Mouse (Mus musculus): ENCODE measurements around the gene Adamts13.
A peak's percentile ranks its signal among the peaks of the same experiment; 100 is the strongest.

The Adamts13 gene

DNA sequence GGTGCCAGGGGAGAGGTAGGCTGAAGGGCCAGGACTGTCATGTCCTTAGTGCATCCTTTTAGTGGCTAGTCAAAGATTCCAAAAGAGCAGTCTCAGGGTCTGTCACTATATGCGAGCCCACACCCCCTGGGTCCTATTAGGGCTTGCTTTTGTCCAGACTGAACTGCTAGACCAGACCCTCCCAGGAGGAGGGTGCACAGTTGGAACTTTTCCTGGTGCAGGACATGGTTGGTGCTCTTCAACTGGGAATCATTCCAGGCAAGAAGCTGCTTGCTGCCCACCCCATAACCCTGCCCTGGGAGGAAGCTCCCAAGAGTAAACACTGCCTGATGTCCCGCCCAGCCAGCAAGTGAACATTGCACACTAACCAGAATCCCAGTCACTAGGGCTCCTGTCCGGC is at the start of gene Adamts13:
Gene Adamts13, plus strand, starts transcription at position 301 of the 400 bp plus-strand sequence.
- DNase-seq (ENCODE audit: low spot score), result no peak

GRCm38 (mm10) chr2:26927745-26928476 is 45.3 kb upstream of the Adamts13 start:
- no peak for DNase-seq (ENCODE audit: low spot score)

DNA sequence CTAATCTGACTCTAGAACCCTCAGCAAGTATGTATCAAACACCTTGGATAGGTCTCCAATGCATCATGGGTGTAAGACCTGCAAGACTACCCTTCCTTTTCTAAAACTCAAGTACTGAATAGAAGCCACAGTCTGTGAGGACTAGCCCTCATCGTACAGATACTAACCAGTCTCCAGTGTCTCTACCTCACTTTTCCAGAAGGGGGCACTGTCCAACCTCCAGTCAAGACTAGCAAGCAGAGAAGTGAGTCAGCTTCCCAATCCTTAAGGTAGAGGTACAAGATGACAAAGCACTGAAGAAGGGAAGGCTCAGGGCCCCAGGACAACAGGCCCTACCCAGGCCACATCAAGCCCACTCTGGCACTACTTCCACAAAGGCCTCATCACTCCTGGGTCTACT is 42.8 kb upstream of the Adamts13 start:
- DNase-seq (ENCODE audit: low spot score), result no peak

DNA sequence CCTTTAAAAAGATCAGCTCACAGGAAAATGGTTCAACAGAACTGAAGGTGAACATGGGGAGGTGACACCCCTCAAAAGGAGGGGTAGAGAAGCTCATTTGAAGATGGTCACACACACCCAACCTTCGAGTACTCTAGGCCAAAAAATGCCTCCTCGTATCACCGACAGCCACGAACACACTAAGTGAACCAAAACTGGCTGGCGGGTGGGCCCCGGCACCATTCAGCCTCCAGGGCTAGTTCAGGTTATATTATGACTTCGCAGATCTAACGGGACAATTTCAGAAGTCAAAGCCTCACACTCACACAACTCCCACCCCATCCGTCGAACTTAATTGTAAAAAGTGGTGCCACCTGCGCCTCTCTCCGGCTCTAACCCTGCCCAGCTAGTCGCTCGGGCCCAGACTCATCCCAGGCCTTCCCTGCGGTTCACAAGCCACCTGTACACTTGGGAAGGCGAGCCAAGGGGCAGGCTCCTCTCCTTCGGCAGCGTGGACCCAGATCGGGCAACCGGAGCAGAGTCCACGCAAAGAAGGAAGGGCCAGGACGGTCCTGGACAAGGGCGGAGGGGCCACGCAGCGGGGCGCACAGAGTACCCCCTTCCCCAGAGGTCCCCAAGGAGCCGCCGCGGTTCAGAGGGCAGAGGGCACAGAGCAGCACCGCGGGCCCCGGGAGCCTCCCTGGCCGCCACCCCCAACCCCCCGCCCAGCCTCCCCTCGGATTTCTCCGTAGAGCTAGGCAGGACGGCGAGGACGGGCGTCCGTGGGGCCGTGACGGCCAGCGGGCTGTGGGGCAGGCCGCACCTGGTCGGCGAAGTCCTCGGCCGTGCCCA is 40.5 kb upstream of the Adamts13 start:
- DNase-seq (ENCODE audit: low spot score), result peak; percentile 26

GRCm38 (mm10) chr2:26933304-26934055 is 39.7 kb upstream of the Adamts13 start, which contains the start of the genes Surf4 and Stkld1:
Gene Surf4 (minus strand): TSS chr2:26933928.
Gene Stkld1 (plus strand): TSS chr2:26934047.
- DNase-seq (ENCODE audit: low spot score), result peak; percentile 71

DNA sequence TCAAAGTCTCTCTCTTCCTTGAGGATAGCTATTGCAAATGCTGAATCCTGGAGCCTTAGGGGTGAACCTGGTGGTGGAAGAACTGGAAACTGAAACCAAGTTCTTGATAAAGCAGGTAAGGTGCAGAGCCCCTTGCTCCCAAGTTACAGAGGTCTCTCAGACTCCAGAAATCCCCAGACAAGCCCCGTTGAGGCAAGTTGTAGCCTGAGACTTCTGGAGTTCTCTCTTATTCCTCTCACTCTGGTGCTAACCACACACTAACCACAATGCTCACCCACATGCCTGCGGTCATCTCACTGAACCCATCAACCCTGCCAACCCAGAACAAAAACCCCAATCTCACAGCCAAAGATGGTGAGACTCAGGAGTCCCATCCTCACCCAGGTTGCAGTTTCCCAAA is 37.9 kb upstream of the Adamts13 start:
- DNase-seq (ENCODE audit: low spot score), result no peak

- no peak for DNase-seq (ENCODE audit: low spot score)
These were observed 36.8 kb upstream of the Adamts13 start for GRCm38 (mm10) chr2:26936425-26936824.

- no peak for DNase-seq (ENCODE audit: low spot score)
These were observed 31.7 kb upstream of the Adamts13 start for GRCm38 (mm10) chr2:26941539-26941938.

- DNase-seq (ENCODE audit: low spot score), result no peak
These were observed 30.0 kb upstream of the Adamts13 start for GRCm38 (mm10) chr2:26943253-26943652.

- no peak for DNase-seq (ENCODE audit: low spot score)
These were observed 22.8 kb upstream of the Adamts13 start for GRCm38 (mm10) chr2:26950411-26950810.

GRCm38 (mm10) chr2:26951346-26951905 is 21.8 kb upstream of the Adamts13 start:
- DNase-seq (ENCODE audit: low spot score), result no peak

- no peak for DNase-seq (ENCODE audit: low spot score)
These were observed 21.0 kb upstream of the Adamts13 start for GRCm38 (mm10) chr2:26952193-26952592.

DNA sequence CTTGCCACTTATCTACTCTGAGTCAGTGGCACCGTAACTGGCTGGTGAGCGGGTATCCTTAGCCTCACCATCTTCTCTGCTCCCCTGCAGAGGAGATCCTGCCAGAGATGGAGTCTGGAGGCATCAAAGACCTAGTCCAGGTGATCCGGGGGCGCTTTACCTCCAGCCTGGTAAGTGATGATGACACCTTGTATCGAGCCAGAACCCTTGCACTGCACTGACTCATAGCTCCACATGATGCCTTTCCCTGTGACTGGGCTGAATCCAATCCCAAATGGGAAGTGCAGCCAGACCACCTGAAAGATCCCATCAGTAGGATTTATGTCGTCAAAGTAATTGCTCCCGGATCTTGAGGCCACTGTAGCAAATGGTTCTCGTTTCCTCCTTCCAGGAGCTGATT is 20.4 kb upstream of the Adamts13 start:
- no peak for DNase-seq (ENCODE audit: low spot score)

- DNase-seq (ENCODE audit: low spot score), result no peak
These were observed 18.4 kb upstream of the Adamts13 start for GRCm38 (mm10) chr2:26954735-26955395.

DNA sequence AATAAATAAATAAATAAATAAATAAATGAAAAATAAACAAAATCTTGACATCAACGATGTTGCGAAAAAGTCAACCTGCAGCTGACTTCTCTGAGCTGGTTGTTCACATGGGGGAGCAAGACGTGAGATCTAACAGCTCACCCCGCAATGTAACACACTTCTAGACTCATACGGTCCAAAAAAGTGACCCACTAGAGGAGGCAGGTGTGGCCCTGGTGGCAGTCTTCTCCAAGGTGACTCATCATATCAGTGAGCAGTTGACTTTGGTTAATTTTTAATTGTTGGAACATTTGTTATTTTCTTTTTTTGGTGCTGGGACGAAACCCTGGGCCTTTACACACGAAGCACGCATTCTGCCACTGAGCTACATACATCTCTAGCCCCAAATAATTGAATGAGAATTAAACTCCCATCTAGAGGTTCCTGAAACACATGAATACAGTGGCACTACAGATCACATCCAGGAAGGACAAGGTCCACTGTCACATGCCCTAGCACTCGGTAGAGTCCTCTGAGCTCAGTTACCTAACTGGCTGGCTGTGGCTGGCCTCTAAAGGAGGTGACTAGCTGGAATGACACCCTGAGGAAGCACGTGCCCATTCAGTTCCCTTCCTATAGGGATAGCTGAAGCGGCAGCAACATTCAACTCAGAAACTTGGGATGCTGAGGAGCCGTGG is 16.3 kb upstream of the Adamts13 start:
- DNase-seq (ENCODE audit: low spot score), result no peak

- no peak for DNase-seq (ENCODE audit: low spot score)
These were observed 15.7 kb upstream of the Adamts13 start for GRCm38 (mm10) chr2:26957488-26957859.

DNA sequence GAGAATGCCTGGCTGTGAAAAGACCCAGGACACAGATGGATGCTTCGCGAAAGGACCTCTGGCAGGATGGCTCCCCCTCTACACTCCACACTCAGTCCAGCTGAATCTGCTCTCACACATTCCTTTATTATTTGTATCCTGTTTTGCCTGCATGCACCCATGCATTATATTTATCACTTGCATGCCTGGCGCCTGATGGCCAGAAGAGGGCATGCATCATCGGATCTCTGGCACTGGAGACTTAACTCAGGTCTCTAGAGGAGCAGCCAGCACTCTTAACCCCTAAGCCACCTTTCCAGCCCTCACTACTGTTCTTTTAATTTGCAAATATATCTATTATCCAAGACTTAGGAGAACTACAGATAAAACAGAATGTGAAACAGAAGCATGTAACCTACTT is 12.5 kb upstream of the Adamts13 start:
- no peak for DNase-seq (ENCODE audit: low spot score)

GRCm38 (mm10) chr2:26963923-26964723 is 9.1 kb upstream of the Adamts13 start, which contains the start of gene Rexo4:
Gene Rexo4 (minus strand): TSS chr2:26964386.
- DNase-seq (ENCODE audit: low spot score), result peak; percentile 94

GRCm38 (mm10) chr2:26964724-26965370 is 8.4 kb upstream of the Adamts13 start:
- DNase-seq (ENCODE audit: low spot score), result no peak

DNA sequence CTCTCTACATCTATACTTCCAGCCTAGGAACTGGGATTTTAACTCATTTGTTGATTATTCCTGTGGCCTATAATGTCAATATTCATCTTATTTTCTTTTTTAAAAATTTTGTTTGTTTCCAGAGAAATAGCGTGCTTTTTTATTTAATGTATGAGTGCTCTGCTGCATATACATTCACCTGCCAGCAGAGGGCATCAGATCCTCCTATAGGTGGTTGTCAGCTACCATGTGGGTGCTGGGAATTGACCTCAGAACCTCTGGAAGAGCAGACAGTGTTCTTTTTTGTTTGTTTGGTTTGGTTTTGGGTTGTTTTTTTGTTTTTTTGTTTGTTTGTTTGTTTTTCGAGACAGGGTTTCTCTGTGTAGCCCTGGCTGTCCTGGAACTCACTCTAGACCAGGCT is 6.0 kb upstream of the Adamts13 start:
- no peak for DNase-seq (ENCODE audit: low spot score)
